Mouse (Mus musculus): Measurements from ENCODE around the gene Med12l. TPM values are rescaled to one million over a fixed set of nuclear protein-coding genes. Genes with fewer than 3 reads are reported as not detected.

Gene Med12l
- polyA plus RNA-seq, 1 experiment from 2014 or later: 4.7 TPM

- H3K9ac ChIP-seq (ENCODE audit: low read depth, low read length): no peak overlapping the region
- H3K4me1 ChIP-seq (replicated peaks; ENCODE audit: control insufficient read depth, insufficient read depth, low read length): no peaks in the 10 kb centered on the region
- H3K9me3 ChIP-seq (ENCODE audit: control insufficient read depth, low read length): no peaks in the 10 kb centered on the region
- WGBS: 78% methylated on average over 5 of the region's 5 CpGs
- no peak overlapping the region for H3K27ac ChIP-seq (ENCODE audit: low read depth, low read length)
- no peak overlapping the region for H3K4me3 ChIP-seq (ENCODE audit: low read depth, low read length)
- H3K4me2 ChIP-seq (replicated peaks; ENCODE audit: low read depth, low read length): no peak overlapping the region
- H3K36me3 ChIP-seq (ENCODE audit: control insufficient read depth, insufficient read depth, low read length): no peaks in the 10 kb centered on the region
- ATAC-seq (ENCODE audit: low FRiP score) (no peak), DNase-seq (ENCODE audit: low spot score) (no peak)
- no peaks in the 10 kb centered on the region for H3K27me3 ChIP-seq (ENCODE audit: control insufficient read depth, insufficient read depth, low read length)
These were observed 229.3 kb downstream of the Med12l start for GRCm38 (mm10) chr3:59234878-59235277.

GRCm38 (mm10) chr3:59243384-59243783, 237.8 kb downstream of the Med12l start:
- Histone ChIP-seq H3K4me2 (replicated peaks; ENCODE audit: low read depth, low read length) (no peak overlapping the region), H3K27ac (ENCODE audit: low read depth, low read length) (no peak overlapping the region), H3K27me3 (ENCODE audit: control insufficient read depth, insufficient read depth, low read length) (no peaks in the 10 kb centered on the region), H3K4me3 (ENCODE audit: low read depth, low read length) (no peak overlapping the region), H3K36me3 (ENCODE audit: control insufficient read depth, insufficient read depth, low read length) (no peaks in the 10 kb centered on the region), H3K9me3 (ENCODE audit: control insufficient read depth, low read length) (no peaks in the 10 kb centered on the region), H3K4me1 (replicated peaks; ENCODE audit: control insufficient read depth, insufficient read depth, low read length) (no peaks in the 10 kb centered on the region), H3K9ac (ENCODE audit: low read depth, low read length) (no peak overlapping the region)
- 82% methylated on average over 6 of the region's 6 CpGs for WGBS
- DNase-seq (ENCODE audit: low spot score) (no peak), ATAC-seq (ENCODE audit: low FRiP score) (no peak)

GRCm38 (mm10) chr3:59248031-59248430, 242.4 kb downstream of the Med12l start:
- no peaks in the 10 kb centered on the region for H3K36me3 ChIP-seq (ENCODE audit: control insufficient read depth, insufficient read depth, low read length)
- no peaks in the 10 kb centered on the region for H3K27me3 ChIP-seq (ENCODE audit: control insufficient read depth, insufficient read depth, low read length)
- DNase-seq (ENCODE audit: low spot score) (no peak), ATAC-seq (ENCODE audit: low FRiP score) (no peak)
- H3K27ac ChIP-seq (ENCODE audit: low read depth, low read length): no peak overlapping the region
- WGBS: 92% methylated on average over 6 of the region's 6 CpGs
- no peaks in the 10 kb centered on the region for H3K4me1 ChIP-seq (replicated peaks; ENCODE audit: control insufficient read depth, insufficient read depth, low read length)
- H3K4me2 ChIP-seq (replicated peaks; ENCODE audit: low read depth, low read length): no peak overlapping the region
- H3K9ac ChIP-seq (ENCODE audit: low read depth, low read length): no peak overlapping the region
- H3K9me3 ChIP-seq (ENCODE audit: control insufficient read depth, low read length): no peaks in the 10 kb centered on the region
- H3K4me3 ChIP-seq (ENCODE audit: low read depth, low read length): no peak overlapping the region

- DNase-seq (ENCODE audit: low spot score) (no peak), ATAC-seq (ENCODE audit: low FRiP score) (no peak)
- Histone ChIP-seq H3K27me3 (ENCODE audit: control insufficient read depth, insufficient read depth, low read length) (no peaks in the 10 kb centered on the region), H3K27ac (ENCODE audit: low read depth, low read length) (no peak overlapping the region), H3K9ac (ENCODE audit: low read depth, low read length) (no peak overlapping the region), H3K36me3 (ENCODE audit: control insufficient read depth, insufficient read depth, low read length) (no peaks in the 10 kb centered on the region), H3K4me1 (replicated peaks; ENCODE audit: control insufficient read depth, insufficient read depth, low read length) (no peaks in the 10 kb centered on the region), H3K4me2 (replicated peaks; ENCODE audit: low read depth, low read length) (no peak overlapping the region), H3K4me3 (ENCODE audit: low read depth, low read length) (no peak overlapping the region), H3K9me3 (ENCODE audit: control insufficient read depth, low read length) (no peaks in the 10 kb centered on the region)
- WGBS: 95% methylated on average over 1 of the region's 1 CpGs
These were observed 244.8 kb downstream of the Med12l start for GRCm38 (mm10) chr3:59250454-59250853.

GRCm38 (mm10) chr3:59257740-59258664, 252.4 kb downstream of the Med12l start:
- Histone ChIP-seq H3K36me3 (ENCODE audit: control insufficient read depth, insufficient read depth, low read length) (no peaks in the 10 kb centered on the region), H3K9me3 (ENCODE audit: control insufficient read depth, low read length) (no peaks in the 10 kb centered on the region), H3K4me2 (replicated peaks; ENCODE audit: low read depth, low read length) (no peak overlapping the region), H3K4me1 (replicated peaks; ENCODE audit: control insufficient read depth, insufficient read depth, low read length) (no peaks in the 10 kb centered on the region), H3K27me3 (ENCODE audit: control insufficient read depth, insufficient read depth, low read length) (no peaks in the 10 kb centered on the region), H3K4me3 (ENCODE audit: low read depth, low read length) (no peak overlapping the region), H3K27ac (ENCODE audit: low read depth, low read length) (no peak overlapping the region), H3K9ac (ENCODE audit: low read depth, low read length) (no peak overlapping the region)
- ATAC-seq (ENCODE audit: low FRiP score) (no peak), DNase-seq (ENCODE audit: low spot score) (no peak)
- WGBS: 85% methylated on average over 20 of the region's 20 CpGs

GRCm38 (mm10) chr3:59260745-59261144, 255.1 kb downstream of the Med12l start:
- Histone ChIP-seq H3K4me1 (replicated peaks; ENCODE audit: control insufficient read depth, insufficient read depth, low read length) (no peaks in the 10 kb centered on the region), H3K9ac (ENCODE audit: low read depth, low read length) (no peak overlapping the region), H3K27ac (ENCODE audit: low read depth, low read length) (no peak overlapping the region), H3K9me3 (ENCODE audit: control insufficient read depth, low read length) (no peaks in the 10 kb centered on the region), H3K4me2 (replicated peaks; ENCODE audit: low read depth, low read length) (no peak overlapping the region), H3K36me3 (ENCODE audit: control insufficient read depth, insufficient read depth, low read length) (no peaks in the 10 kb centered on the region), H3K4me3 (ENCODE audit: low read depth, low read length) (no peak overlapping the region), H3K27me3 (ENCODE audit: control insufficient read depth, insufficient read depth, low read length) (no peaks in the 10 kb centered on the region)
- no peak for DNase-seq (ENCODE audit: low spot score)
- WGBS: 62% methylated on average over 5 of the region's 5 CpGs
- no peak for ATAC-seq (ENCODE audit: low FRiP score)

- Histone ChIP-seq H3K27ac (ENCODE audit: low read depth, low read length) (no peak overlapping the region), H3K36me3 (ENCODE audit: control insufficient read depth, insufficient read depth, low read length) (no peaks in the 10 kb centered on the region), H3K4me1 (replicated peaks; ENCODE audit: control insufficient read depth, insufficient read depth, low read length) (no peaks in the 10 kb centered on the region), H3K4me2 (replicated peaks; ENCODE audit: low read depth, low read length) (no peak overlapping the region), H3K4me3 (ENCODE audit: low read depth, low read length) (no peak overlapping the region), H3K9me3 (ENCODE audit: control insufficient read depth, low read length) (no peaks in the 10 kb centered on the region), H3K9ac (ENCODE audit: low read depth, low read length) (no peak overlapping the region), H3K27me3 (ENCODE audit: control insufficient read depth, insufficient read depth, low read length) (no peaks in the 10 kb centered on the region)
- peak; percentile 28 for DNase-seq (ENCODE audit: low spot score)
- peak; percentile 74 for ATAC-seq (ENCODE audit: low FRiP score)
- 34% methylated on average over 9 of the region's 9 CpGs for WGBS
These were observed 256.3 kb downstream of the Med12l start for GRCm38 (mm10) chr3:59261709-59262472.

GRCm38 (mm10) chr3:59262704-59263103, 257.1 kb downstream of the Med12l start, which contains the start of gene P2ry12:
TSS of gene P2ry12 (minus strand) at chr3:59262871.
- WGBS: 15% methylated on average over 7 of the region's 7 CpGs
- Histone ChIP-seq H3K36me3 (ENCODE audit: control insufficient read depth, insufficient read depth, low read length) (no peaks in the 10 kb centered on the region), H3K27me3 (ENCODE audit: control insufficient read depth, insufficient read depth, low read length) (no peaks in the 10 kb centered on the region), H3K4me1 (replicated peaks; ENCODE audit: control insufficient read depth, insufficient read depth, low read length) (no peaks in the 10 kb centered on the region), H3K4me3 (ENCODE audit: low read depth, low read length) (no peak within 1 kb of the TSS), H3K4me2 (replicated peaks; ENCODE audit: low read depth, low read length) (no peak within 1 kb of the TSS), H3K27ac (ENCODE audit: low read depth, low read length) (no peak within 1 kb of the TSS), H3K9ac (ENCODE audit: low read depth, low read length) (no peak within 1 kb of the TSS), H3K9me3 (ENCODE audit: control insufficient read depth, low read length) (no peaks in the 10 kb centered on the region)
- DNase-seq (ENCODE audit: low spot score) (peak; percentile 43), ATAC-seq (ENCODE audit: low FRiP score) (peak; percentile 70)
